Mouse (Mus musculus) left cerebral cortex, adult 11 months (tissue): ENCODE measurements around the gene Lrrc58.

Experiments
- DNase-seq: peaks from one replicate; pipeline ENCODE4 v3.0.0; 2022; ENCODE audit warnings: low spot score

Gene Lrrc58

DNA sequence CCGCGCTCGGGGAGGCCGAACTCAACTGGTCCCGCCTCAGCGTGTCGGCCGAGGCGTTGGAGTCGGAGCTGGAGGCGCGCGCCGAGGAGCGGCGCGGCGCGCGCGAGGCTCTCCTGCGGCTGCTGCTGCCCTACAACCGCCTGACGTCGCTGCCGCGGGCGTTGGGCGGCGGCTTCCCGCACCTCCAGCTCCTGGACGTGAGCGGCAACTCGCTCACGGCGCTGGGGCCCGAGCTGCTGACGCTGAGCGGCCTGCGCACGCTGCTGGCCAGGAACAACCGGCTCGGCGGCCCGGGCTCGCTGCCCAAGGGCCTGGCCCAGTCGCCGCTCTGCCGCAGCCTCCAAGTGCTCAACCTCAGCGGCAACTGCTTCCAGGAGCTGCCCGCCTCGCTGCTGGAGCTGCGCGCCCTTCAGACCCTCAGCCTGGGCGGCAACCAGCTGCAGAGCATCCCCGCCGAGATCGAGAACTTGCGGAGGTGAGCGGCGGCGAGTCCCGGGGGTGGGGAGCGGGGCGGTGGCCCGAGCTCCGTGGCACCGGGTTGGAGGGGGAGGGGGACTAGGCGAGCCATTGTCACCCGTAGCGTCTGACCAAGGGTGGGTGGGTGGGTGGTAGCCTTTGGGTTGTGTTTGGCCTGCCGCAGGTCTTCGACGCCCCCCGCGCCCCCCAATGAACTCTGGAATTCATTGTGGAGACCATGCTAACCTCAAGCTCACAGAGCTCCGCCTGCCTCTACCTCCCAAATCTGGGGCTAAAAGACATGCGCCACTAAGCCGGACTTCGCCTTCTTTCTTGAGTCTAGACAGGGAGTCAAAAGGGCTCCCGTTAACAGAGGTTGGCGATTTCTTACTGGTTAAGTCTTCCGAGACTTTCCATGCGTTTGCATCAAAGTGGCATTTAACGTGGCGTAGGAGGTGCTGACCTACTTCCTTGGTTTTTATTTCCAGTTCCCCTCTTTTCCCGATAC, 599 bp downstream of the Lrrc58 start:
- no peak for DNase-seq

DNA sequence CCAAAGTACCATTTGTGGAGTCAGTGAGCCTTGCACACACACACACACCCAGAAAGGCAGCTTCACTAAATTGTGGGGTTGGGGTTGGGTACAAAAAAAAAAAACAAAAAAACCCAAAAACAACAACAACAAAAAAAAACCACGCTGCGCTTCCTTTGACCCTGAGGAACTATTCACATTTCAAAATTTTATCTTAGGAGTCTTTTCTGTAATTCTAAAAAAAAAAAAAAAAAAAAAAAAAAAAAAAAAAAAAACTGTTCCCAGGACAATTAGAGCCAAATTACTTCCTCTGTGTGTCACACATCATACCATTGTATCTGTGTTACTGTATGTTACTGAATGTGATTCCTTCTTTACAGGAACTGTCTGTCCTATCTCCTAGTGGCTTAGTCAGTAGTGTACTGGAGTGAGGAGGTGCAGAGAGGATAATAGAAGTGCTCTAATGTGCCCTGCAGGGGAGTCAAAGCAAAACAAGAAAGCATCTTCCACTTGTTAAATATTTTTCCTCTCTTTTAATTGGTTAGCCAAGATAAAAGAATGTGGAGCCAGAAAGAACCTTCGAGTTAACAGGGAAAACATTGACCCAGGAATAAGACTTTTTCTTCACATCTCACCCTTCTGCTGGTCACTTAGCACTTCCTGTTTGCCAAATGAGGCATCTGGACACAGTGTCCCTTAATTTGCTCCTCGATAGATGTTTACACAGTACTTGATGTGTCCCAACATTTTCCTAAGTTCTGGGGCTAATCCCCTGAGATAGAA, 1.5 kb downstream of the Lrrc58 start:
- no peak for DNase-seq

DNA sequence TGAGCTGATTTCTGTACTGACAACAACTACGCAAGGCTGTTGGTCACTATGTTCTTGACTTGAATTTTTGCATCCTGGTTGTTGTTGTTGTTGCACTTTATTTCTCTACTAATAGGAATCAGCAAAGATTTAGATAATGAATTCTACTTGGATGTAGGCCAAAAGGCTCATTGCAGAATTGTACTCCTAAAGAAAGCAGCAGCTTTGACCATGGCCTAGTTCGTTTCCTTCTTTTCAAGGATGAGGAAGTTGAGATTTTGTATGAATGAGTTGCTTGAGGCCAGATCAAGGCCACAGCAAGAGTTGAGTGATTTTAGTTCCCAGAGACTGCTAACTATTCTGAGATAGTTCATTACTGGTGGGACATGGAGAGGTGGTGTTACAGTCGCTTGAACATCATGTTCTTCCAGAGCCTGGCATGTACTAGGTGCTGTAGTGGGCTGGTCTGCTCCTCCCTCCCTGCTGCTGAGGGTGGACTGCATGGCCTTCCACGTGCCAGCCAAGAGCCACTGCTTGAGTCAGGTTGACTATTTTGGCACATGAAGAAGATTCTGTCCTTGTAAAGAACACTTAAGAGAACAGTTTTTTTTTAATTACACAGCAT, 3.0 kb downstream of the Lrrc58 start:
- no peak for DNase-seq

DNA sequence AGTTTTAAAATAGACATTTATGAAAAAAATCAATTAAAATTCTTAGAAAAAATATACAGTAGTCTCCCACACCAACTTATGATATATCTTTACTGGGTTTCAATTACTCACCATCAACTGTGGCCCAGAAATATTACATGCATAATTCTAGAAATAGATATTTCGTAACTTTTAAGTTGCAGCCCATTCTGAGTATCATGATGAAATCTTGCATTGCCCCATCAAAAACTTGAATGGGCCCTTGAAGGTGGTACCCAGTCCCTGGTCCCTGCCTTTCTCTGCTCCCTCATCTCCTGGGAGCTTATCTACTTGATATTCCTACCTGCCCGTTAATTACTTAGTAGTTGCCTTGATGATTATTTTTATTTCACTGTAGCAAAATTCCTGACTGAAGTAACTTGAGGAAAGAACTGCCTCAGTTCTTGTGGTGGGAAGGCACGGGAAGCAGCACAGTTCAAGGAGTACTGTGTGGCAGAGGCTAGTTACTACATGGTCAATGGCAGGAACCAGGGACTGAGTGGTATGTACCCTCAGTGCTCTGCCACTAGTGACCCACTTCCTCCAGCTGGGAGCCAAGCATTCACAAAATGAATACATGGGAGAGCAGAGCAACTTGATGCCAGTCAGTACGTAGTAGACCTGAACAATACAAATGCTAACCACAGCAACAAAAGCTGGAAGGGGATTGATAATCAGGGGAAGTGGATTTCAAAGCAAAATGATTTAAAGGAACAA, 6.5 kb downstream of the Lrrc58 start:
- DNase-seq: no peak

DNA sequence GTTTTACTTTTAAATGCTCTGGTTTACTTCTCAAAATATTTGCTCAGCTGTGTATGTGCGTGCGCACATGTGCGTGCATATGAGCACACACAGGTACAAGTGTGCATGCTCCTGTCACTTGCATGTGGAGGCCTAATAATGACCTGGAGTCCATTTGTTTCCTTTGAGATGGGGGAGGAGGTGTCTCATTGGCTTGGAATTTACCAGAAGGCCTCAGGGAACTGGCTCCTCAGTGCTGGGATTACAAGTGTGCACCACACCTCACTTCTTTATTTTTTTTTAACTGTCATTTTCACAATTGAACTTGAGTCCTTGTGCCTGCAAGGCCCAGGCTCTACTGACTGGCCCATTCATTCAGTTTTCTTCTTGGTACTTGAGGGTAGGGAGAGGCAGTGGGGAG, 9.2 kb downstream of the Lrrc58 start:
- DNase-seq: no peak

DNA sequence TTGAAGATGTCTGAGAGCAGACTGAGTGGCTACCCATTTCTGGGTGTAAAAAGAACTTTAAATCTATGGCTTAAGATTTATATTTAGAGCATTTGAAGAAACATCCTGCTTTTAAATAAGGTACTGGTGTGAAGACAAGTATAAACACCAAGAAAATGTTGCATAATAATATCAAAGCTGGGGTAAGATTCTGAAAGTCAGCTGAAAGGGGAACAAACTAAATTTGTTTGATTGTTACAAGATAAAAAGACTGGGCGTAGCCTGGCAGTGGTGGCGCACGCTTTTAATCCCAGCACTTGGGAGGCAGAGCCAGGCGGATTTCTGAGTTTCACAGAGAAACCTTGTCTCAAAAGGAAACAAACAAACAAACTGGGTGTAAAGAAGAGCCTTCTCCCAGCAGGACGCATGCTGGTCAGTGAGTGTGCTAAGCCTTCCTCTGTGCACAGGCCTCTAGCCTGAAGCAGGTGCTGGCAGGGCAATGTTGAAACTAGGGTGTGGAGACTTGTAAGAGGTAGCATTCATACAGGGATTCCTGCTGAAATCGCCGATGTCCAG, 10.8 kb downstream of the Lrrc58 start:
- DNase-seq: no peak

DNA sequence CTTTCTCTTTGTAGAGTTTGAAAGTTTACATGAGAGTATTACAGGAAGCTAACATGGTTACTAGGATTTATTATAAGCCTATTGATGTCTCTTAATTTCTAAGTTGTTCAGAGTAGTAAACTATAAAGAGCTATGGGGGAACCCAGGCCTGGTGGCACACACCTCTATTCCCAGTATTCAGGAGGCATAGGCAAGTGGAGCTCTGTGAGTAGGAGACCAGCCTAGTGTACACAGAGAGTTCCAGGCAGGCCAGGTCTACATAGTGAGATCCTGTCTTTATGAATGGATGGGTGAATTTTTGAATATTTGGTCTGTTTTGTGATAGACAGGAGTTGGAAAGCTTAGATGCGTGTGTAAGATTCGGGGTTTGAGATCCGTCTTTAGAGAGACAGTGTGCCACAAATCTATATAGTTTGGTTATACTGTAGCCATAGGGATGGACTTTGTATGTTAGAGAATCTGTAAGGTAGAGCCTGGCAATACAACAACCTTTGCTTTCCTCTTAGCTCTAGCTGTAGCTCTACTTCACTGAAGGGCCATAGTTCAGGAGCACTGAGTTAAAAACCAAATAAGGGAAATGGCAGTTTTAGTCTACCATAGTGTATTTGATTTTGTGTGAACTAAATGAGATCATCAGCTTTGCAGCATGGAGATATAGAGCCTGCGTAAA, 11.7 kb downstream of the Lrrc58 start:
- no peak for DNase-seq

DNA sequence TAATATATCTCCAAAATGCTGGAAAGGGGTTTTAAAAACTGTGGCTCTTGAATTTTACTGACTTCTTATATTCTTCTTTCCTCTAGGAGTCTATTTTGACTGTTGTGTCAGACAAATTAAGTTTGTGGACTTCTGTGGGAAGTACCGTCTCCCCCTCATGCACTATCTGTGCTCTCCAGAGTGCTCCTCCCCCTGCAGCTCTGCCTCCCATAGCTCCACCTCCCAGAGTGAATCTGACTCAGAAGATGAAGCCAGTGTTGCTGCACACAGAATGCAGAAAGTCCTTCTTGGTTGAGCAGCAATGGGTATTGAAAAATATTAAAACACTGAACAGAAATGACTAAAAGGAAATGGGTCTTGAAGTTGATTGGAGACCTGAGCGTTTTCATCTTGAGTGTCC, 13.0 kb downstream of the Lrrc58 start:
- DNase-seq: no peak

DNA sequence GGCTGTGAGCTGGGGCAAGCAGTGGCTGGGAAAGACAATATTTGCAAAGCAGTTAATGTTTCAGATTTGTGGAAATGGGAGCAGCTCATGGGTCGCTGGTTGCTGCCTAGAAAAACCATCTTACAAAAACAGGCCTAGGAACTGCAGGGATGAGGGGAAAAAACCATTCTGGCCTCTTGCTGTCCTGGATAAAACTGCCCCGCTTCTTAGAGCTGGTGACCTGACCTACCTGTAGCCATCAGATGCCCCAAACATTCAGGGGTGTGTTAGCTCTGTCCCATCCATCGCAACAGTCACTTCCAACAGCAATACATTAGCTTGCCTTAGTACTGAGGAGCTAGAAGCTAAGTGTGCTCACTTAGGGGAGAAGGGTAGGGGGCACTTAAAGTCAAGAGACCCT, 20.8 kb downstream of the Lrrc58 start:
- no peak for DNase-seq

DNA sequence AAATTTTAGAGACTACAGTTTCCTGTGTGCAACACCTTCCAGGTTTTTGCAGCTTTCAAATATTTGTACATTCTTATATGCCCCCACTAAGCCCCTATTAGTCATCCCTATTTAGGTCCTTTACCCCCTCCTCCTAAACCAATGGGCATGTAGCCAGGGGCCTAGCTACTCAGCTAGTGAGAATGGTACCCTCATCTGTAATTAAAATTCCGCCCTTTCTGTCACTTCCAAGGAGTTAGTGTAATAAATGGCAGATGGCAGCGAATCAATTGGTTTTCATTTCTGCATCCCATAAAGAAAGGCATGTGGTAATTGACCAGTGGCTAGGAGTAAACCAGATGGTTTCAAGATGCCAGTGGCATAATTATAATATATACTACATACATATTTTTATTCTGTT, 24.5 kb downstream of the Lrrc58 start:
- DNase-seq: no peak

DNA sequence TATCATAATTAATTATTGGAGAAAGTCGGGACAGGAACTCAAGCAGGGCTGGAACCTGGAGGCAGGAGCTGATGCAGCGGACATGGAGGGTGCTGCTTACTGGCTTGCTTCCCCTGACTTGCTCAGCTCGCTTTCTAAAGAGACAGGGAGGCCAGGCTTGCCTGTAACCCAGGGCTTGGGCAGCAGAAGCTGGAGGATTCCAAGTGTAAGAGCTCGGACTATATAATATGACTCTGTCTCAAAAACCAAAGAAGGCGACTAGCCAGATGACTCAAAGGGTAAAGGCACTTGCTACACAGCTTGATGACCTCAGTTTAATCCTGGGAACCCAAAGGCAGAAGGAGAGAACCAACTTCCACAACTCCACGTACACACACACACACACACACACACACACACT, 25.2 kb downstream of the Lrrc58 start:
- no peak for DNase-seq

DNA sequence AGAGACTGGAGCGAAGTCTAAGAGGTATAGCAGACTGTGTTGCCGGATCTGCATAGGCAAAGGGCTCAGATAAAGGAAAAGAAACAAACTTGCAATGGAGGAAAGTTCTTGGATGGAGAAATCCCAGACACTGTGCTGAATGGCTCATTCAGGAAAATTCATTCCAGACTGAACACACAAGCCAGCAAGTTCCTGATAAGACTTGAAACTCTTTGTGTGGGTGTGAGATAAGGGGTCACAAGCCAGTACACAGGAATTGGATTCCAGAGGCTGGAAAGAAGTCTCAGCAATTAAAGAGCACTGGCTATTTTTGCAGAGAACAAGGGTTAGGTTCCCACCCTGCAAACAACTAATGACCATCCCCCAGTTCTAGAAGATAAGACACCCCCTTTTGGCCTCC, 25.8 kb downstream of the Lrrc58 start:
- no peak for DNase-seq

DNA sequence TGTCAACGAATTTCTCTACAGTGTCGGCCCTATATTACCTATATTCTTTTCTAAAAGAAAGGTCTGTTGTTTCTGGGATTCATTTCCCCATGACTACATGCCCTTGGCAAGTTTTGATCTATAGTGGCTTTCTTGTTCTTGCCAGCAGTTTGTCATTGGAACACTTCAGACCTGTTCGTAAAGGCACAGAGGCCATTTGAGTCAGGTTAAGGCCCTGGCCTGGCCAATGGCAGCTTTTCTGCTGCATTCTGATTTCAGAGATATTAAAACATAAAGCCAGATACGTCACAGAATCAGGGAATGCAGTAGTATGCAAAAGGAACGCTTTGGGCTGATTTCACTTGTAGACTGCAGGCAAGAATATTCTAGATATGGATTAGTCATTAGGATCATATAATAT, 30.6 kb downstream of the Lrrc58 start:
- no peak for DNase-seq

DNA sequence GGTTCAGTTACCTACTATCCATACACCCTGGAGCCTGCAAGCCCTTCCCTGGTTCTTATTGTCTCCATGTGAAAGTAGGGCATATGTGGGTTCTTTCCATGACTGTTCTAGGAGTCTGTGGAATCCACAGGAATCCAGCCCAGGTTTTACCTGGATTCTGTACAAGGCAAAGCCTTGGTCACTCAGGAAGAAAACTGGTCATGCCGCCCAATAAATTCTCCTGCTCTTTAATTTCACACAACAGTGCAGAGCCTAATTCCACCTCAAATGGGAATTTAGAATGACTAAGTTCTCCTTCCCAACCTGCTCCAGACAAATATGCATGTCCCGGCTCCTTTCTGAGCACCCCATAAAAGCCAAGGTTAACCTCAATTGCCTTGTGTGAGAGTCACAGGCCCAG, 31.2 kb downstream of the Lrrc58 start:
- no peak for DNase-seq

DNA sequence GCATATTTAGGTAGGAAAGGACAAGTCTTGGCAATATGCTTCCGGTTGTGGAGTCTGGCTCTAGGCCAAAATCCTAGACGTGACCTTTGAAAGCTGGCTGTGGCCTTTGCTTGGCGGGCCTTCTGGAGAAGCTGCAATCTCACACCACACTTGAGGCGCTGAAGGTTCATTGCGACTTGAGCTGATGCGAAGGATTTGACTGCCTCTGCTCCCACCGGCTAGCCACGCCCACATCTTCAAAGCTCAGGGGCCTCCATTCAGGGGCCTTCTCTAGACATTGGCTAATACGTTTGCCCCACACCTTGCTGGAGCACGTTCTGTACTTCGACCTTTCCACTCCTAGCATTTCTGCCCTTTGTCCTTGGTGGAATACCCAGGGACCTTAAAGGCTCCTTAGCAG, 33.1 kb downstream of the Lrrc58 start:
- DNase-seq: no peak

DNA sequence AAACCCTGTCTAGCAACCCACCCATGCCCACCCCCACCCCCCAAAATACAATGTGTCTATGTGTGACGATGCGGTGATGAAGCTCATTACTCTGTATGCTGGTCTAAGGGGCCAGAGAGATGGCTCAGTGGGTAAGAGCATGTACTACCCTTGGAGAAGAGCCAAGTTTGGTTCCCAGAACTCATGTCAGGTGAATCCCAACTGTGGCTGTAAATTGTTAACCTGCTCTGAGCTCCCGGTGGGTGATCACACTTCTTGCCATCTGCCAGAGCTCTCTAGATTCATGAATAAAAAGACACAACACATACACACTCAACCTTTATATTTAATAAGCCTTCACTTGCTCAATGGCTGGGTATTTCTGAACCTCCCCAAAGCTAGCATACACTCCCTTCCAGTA, 38.3 kb downstream of the Lrrc58 start:
- DNase-seq: no peak

DNA sequence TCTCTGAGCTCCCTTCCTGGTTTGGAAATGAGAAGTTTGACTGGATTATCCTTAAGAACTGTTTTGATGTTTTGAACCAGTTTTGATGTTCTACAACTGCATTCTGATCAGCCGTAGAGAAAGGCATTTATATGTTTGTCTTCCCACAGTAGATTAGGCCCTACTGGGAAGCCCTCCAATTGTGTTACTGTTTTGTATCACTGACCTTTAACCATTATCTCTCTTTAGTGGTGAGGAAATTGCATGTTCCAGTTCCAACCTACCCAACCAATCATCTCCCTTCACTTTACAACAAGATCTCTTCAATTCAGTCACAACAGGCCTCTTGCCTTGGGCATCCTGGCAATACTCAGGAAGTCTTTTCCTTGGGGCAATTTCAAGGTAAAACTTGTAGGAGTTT, 42.9 kb downstream of the Lrrc58 start:
- DNase-seq: no peak

DNA sequence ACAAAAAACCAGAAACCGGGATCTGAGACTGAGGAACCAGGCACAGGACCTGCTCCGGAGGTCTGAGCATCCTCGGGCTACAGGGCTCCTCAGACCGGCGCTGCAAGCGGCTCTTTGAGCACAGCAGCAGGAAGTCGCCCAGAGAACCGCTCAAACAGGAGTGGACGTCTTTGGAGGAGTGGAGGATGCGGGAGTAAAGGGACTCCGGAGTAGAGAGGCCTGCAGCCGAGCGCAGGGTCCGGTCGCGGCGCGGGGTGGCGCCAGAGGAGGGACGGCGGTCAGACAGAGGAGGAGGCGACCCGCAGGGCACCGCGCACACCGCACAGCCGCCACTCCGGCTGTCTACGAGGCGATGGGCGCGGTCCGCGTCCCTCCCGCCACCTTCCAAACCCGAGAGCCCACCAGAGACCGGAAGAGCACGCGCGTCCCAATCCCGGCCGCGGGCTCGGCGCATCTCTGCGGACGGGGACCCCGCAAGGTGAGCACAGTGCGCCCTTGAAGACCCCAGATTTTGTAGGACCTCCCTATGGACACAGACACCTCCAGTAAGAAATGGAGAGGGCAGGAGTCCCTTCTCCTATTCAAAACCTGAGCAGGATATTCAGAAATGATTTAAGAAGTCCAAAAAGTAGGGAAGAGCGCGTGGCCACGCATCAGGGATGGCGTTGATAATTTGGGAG, 48.1 kb downstream of the Lrrc58 start, which contains the start of gene Gpr156:
Gene Gpr156, plus strand, starts transcription at position 359 of the 680 bp plus-strand sequence.
- no peak for DNase-seq

DNA sequence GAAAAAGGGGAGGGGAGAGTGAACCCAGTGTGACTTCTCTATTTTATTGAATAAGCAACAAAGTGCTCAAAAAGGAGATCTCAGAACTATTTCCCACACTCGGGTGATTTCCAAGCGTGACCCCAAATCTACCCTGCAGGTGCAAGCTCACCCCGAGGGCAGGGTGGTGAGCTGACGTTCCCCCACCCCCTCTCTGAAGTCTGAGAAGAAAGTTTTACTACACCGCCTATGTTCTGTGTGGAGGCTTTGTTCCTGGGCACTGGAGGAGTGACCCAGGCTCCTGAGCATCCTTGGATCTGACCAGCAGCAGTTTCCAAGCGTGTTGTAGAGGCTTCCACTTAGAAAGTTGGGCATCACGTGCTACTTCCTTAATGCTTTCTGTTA, 48.6 kb downstream of the Lrrc58 start:
- no peak for DNase-seq

DNA sequence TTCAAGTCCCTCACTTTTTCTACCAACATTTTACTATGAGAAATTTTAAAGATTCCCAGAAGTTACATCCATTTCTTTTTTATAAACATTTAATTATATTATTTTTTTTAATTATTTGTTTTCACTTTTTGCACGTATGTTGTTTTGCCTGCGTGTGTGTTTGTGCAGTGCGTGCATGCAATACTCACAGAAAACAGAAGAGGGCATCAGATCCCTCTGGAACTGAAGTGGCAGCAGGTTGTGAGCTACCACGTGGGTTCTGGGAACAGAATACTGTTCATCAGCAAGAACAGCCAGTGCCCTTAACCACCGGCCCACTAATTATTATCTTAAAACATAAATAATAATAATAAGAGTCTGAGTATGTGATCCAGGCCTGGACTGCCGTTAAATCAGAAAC, 50.8 kb downstream of the Lrrc58 start:
- DNase-seq: no peak
